Mouse (Mus musculus) WW6 (cell line): ENCODE measurements around the gene Slit3.

Experiments
- DNase-seq: peaks from one replicate; pipeline ENCODE4 v3.0.0-alpha.2; 2013; ENCODE audit warnings: low read depth, low spot score

The Slit3 gene

GRCm38 (mm10) chr11:35676744-35677143, 555.7 kb downstream of the Slit3 start:
- DNase-seq, result no peak

- no peak for DNase-seq
These were observed 559.0 kb downstream of the Slit3 start for GRCm38 (mm10) chr11:35679976-35680375.

- DNase-seq, result no peak
These were observed 566.3 kb downstream of the Slit3 start for GRCm38 (mm10) chr11:35687316-35687715.

GRCm38 (mm10) chr11:35690515-35691281, 569.7 kb downstream of the Slit3 start:
- no peak for DNase-seq

- peak; percentile 53 for DNase-seq
These were observed 572.1 kb downstream of the Slit3 start for GRCm38 (mm10) chr11:35693136-35693535.

- DNase-seq, result no peak
These were observed 572.6 kb downstream of the Slit3 start for GRCm38 (mm10) chr11:35693625-35694024.

GRCm38 (mm10) chr11:35697476-35697875, 576.5 kb downstream of the Slit3 start:
- DNase-seq, result no peak

- DNase-seq, result no peak
These were observed 577.9 kb downstream of the Slit3 start for GRCm38 (mm10) chr11:35698901-35699300.

GRCm38 (mm10) chr11:35703471-35703870, 582.4 kb downstream of the Slit3 start:
- peak; percentile 43 for DNase-seq

GRCm38 (mm10) chr11:35704381-35704780, 583.4 kb downstream of the Slit3 start:
- DNase-seq, result no peak

- DNase-seq, result no peak
These were observed 583.9 kb downstream of the Slit3 start for GRCm38 (mm10) chr11:35704927-35705326.

- no peak for DNase-seq
These were observed 586.4 kb downstream of the Slit3 start for GRCm38 (mm10) chr11:35707431-35707830.

GRCm38 (mm10) chr11:35711314-35711713, 590.3 kb downstream of the Slit3 start:
- no peak for DNase-seq

- DNase-seq, result no peak
These were observed 597.9 kb downstream of the Slit3 start for GRCm38 (mm10) chr11:35718881-35719280.

- DNase-seq, result no peak
These were observed 602.9 kb downstream of the Slit3 start for GRCm38 (mm10) chr11:35723876-35724275.

GRCm38 (mm10) chr11:35726341-35726846, 605.4 kb downstream of the Slit3 start:
- no peak for DNase-seq

GRCm38 (mm10) chr11:35728200-35728599, 607.2 kb downstream of the Slit3 start:
- no peak for DNase-seq

GRCm38 (mm10) chr11:35729186-35729585, 608.2 kb downstream of the Slit3 start:
- DNase-seq, result no peak

GRCm38 (mm10) chr11:35732366-35732765, 611.3 kb downstream of the Slit3 start:
- no peak for DNase-seq

GRCm38 (mm10) chr11:35736817-35737216, 615.8 kb downstream of the Slit3 start:
- DNase-seq, result no peak

- no peak for DNase-seq
These were observed 616.2 kb downstream of the Slit3 start for GRCm38 (mm10) chr11:35737262-35737661.

GRCm38 (mm10) chr11:35738102-35738501, 617.1 kb downstream of the Slit3 start:
- no peak for DNase-seq

- DNase-seq, result no peak
These were observed 622.6 kb downstream of the Slit3 start for GRCm38 (mm10) chr11:35743586-35743985.
